ENCODE assay signal across 8 mouse cellular contexts in the genomic region with DNA sequence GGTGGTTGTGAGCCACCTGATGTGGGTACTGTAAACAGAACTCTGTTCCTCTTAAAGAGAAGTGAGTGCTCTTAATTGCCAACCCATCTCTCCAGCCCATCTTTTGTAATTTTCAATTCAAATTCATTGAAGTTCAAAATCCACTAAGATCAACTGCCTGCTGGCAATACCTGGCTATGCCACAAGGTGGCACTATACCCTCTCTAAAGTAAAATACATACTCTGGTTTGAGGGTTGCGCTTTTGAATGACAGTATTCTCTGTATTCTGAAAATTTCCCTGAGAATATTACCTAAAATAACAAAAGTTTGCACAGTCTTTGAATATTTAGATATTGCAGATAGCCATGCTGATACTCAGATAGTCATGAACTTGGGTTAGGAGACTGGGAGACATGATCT. TPM values are rescaled to one million over a fixed set of nuclear protein-coding genes. Genes with fewer than 3 reads are reported as not detected.
DNase-seq lines count a peak whose midpoint lies in the region; ATAC-seq lines count a peak whose summit lies in the region.

No protein-coding gene starts in this region.

- DNase-seq in kidney, adult 11 months = peak; percentile 35
- DNase-seq in cerebellum, adult 11 months = peak; percentile 48
- DNase-seq in kidney, adult 18-20 months = peak; percentile 78
- peak; percentile 74 for DNase-seq in limb, embryonic 10.5 days (ENCODE audit: low spot score)
- DNase-seq in telencephalon, adult 2 months (ENCODE audit: low read depth, low spot score) = peak; percentile 50

- H3K27ac ChIP-seq in kidney, embryonic 15.5 days = no peak overlapping the region
- H3K27ac ChIP-seq in limb, embryonic 10.5 days = no peak overlapping the region
- H3K27ac ChIP-seq in neural tube, embryonic 12.5 days = no peak overlapping the region

- no peak overlapping the region for H3K4me3 ChIP-seq in kidney, embryonic 15.5 days (replicated peaks)
- H3K4me3 ChIP-seq in limb, embryonic 10.5 days = no peak overlapping the region
- no peak overlapping the region for H3K4me3 ChIP-seq in neural tube, embryonic 12.5 days

- no peaks in the 10 kb centered on the region for H3K27me3 ChIP-seq in kidney, embryonic 15.5 days
- no peaks in the 10 kb centered on the region for H3K27me3 ChIP-seq in limb, embryonic 10.5 days (ENCODE audit: low read depth, poor library complexity, severe bottlenecking)
- H3K27me3 ChIP-seq in neural tube, embryonic 12.5 days (replicated peaks) = no peaks in the 10 kb centered on the region

- peaks cover 39% of the 10 kb centered on the region for H3K36me3 ChIP-seq in kidney, embryonic 15.5 days
- peaks cover 23% of the 10 kb centered on the region for H3K36me3 ChIP-seq in limb, embryonic 10.5 days
- H3K36me3 ChIP-seq in neural tube, embryonic 12.5 days = peaks cover 18% of the 10 kb centered on the region

- no peaks in the 10 kb centered on the region for H3K4me1 ChIP-seq in kidney, embryonic 15.5 days
- H3K4me1 ChIP-seq in limb, embryonic 10.5 days = no peaks in the 10 kb centered on the region
- H3K4me1 ChIP-seq in neural tube, embryonic 12.5 days = no peaks in the 10 kb centered on the region

- H3K9me3 ChIP-seq in kidney, embryonic 15.5 days (replicated peaks) = no peaks in the 10 kb centered on the region
- no peaks in the 10 kb centered on the region for H3K9me3 ChIP-seq in limb, embryonic 10.5 days (replicated peaks)
- H3K9me3 ChIP-seq in neural tube, embryonic 12.5 days = no peaks in the 10 kb centered on the region

- no peak for ATAC-seq in kidney, embryonic 15.5 days (replicated peaks; ENCODE audit: low FRiP score)
- peak; percentile 70 for ATAC-seq in frontal cortex, adult (ENCODE audit: low TSS enrichment)
- ATAC-seq in neural tube, embryonic 12.5 days (ENCODE audit: low FRiP score, low read depth) = 0 out of 2 replicates have a peak, but pooled peaks have one; percentile 23

- H3K4me2 ChIP-seq in kidney, embryonic 15.5 days = no peak overlapping the region
- H3K4me2 ChIP-seq in neural tube, embryonic 12.5 days (replicated peaks) = no peak overlapping the region

- no peak overlapping the region for H3K9ac ChIP-seq in kidney, embryonic 15.5 days
- no peak overlapping the region for H3K9ac ChIP-seq in neural tube, embryonic 12.5 days

- WGBS in kidney, embryonic 15.5 days = 63% methylated on average over 1 of the region's 1 CpGs
- 56% methylated on average over 1 of the region's 1 CpGs for WGBS in limb, embryonic 10.5 days
- WGBS in neural tube, embryonic 12.5 days = 72% methylated on average over 1 of the region's 1 CpGs

RNA-seq across cellular contexts. Expression of a gene that starts 18.4 kb away (rescaled TPM):
- 18.2 and 19.1 TPM in 2 replicates for polyA plus RNA-seq in kidney, embryonic 15.5 days (2015; fragmentation: Nextera tagmentation; extraction: Ambion mirVana)
- polyA plus RNA-seq in limb, embryonic 10.5 days (2016; fragmentation: Nextera tagmentation; extraction: Ambion mirVana) = 10.3 and 13.8 TPM in 2 replicates
- 12.0 and 16.7 TPM in 2 replicates for polyA plus RNA-seq in neural tube, embryonic 12.5 days (2016; fragmentation: Nextera tagmentation; extraction: Ambion mirVana)

RNA-seq across cellular contexts. Expression of a gene that starts 28.1 kb away (rescaled TPM):
- polyA plus RNA-seq in kidney, embryonic 15.5 days (2015; fragmentation: Nextera tagmentation; extraction: Ambion mirVana) = 195 and 221 TPM in 2 replicates
- polyA plus RNA-seq in limb, embryonic 10.5 days (2016; fragmentation: Nextera tagmentation; extraction: Ambion mirVana) = 146 and 189 TPM in 2 replicates
- 105 and 112 TPM in 2 replicates for polyA plus RNA-seq in neural tube, embryonic 12.5 days (2016; fragmentation: Nextera tagmentation; extraction: Ambion mirVana)

RNA-seq across cellular contexts. Expression of a gene that starts 36.1 kb away (rescaled TPM):
- polyA plus RNA-seq in kidney, embryonic 15.5 days (2015; fragmentation: Nextera tagmentation; extraction: Ambion mirVana) = 0.27 TPM in 1 of 2 replicates, not detected in the other
- polyA plus RNA-seq in limb, embryonic 10.5 days (2016; fragmentation: Nextera tagmentation; extraction: Ambion mirVana) = not detected in 2 replicates
- not detected in 2 replicates for polyA plus RNA-seq in neural tube, embryonic 12.5 days (2016; fragmentation: Nextera tagmentation; extraction: Ambion mirVana)
